Mouse (Mus musculus) yolk sac, embryonic 10.5 days (tissue): ENCODE results near the gene Phc1.

ENCODE experiments used
- DNase-seq: peaks from one replicate; pipeline ENCODE4 v3.0.0-alpha.2; 2017; ENCODE audit warnings: low spot score

Gene Phc1

DNA sequence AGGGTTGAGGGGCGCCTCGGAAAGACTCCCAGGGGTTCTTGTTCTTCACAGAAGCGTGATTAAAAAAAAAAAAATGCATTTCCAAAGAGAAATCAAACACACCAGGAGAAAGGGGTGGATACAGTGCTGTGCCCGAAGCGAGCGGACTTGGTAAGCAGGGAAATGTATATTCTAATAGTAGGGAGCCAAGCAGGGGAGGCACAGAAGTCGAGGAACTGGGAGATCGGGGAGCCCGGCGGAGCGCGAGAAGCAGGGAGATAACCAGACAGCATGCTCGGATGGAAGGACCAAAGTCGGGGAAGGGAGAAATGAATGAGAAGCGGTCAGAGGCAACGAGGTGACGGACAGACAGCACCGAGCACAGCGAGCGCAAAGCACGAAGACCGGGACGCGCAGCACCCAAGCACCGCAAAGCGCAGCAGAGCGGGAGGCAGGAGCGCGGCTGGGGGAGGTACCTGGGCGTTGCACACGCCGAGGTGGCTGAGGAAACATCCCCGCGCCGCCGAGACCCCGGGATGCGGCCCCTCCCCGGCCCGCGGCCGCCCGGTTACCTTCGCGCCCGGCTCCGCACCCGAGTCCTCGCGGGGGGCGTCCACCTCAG is 1.2 kb downstream of the Phc1 start:
- DNase-seq = peak; percentile 84

DNA sequence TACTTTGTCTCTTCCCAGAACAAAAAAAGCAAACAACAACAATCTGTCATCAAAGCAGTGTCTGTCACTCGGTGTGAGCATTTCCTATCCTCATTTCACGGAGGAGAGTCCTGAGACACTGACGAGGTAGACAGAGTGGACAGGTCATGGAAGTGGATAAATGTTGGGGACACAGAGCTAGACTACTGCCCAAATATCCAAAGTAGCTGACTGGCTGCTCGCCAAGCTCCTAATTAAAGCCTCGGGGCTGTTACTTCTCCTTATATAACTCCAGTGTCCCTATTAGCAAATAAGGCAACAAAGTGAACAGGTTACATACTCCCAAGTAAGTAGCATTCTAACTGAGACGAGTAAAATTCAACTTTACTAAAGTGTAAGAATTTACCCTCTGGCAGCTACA is 2.8 kb downstream of the Phc1 start:
- no peak for DNase-seq

DNA sequence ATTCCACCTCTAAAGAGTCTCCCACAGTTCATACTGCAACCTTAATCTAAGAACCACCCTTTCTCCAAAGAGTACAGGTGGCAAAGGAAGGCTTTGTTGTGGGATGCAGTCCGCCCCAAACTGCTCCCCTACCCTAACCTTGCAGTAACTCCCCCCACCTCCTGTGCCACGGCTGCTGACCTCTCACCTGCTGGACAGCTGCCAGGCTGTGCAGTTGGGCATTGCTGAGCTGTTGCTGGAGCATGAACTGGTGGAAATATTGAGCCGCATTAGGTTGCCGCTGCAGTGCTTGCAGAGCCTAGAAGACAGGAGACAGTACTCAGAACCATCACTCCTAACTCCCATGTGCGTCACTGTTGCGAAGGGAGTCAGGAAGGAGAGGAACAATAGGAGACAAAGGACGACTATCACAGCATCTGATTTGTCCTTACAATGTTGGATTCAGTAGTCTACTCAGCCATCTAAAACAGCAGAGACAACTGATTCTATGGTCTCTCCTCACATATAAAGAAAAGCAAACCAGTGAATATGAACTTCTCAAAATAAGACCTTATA is 5.5 kb downstream of the Phc1 start:
- no peak for DNase-seq

DNA sequence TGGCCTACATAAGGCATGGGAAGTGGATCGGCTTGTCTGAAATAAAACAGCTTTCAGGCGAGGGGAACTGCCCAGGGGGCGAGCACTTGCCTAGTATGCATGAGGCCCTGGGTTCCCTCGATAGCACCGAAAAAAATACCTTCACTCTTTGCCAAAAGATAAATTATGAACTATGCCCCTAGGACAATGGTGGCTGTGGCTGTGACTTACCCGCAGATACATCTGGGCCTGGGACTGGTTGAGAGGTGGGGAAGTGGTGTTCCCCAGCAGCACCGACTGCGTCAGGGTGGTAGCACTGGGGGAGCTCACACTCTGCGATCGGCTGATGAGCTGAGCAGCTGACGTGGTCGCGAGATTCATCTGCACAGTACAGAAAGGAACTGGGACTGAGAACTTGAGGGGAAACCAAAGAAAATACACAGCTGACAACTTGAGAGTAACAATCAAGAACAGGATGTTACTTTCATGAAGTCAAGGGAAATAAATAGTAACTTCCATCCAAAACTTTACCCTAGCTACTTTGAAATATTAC is 7.2 kb downstream of the Phc1 start:
- DNase-seq = no peak

DNA sequence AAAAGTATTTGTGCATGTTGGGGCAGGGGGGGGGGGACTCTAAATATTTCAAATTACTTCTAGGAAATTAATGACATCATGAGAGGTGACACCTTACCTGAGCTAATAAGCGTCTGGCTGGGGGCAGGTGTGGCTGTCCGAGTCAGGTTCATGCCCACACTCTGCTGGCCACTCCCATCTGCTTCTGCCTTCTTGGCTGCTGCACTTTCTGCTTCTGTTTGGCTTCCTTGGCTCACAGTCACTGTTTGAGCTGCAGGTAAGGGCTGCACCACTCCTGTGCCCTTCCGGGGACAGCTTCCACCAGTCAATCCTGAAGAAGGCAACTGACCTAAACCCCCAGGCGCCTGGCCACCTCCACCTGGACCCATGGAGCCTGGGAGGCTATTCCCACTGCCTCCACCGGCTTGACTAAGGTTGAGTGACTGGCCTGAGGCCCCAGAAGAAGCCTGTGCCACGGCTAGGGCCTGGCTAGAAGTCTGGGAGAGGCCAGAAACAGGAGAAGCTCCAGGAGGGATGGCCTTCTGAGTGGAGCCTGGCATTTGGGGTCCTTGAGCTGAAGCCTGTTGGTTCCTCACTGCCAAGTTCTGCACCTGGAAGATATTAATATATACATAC is 14.9 kb downstream of the Phc1 start:
- DNase-seq = no peak

GRCm38 (mm10) chr6:122318726-122319125 is 21.6 kb downstream of the Phc1 start:
- no peak for DNase-seq

GRCm38 (mm10) chr6:122310187-122310820 is 30.1 kb downstream of the Phc1 start:
- no peak for DNase-seq

DNA sequence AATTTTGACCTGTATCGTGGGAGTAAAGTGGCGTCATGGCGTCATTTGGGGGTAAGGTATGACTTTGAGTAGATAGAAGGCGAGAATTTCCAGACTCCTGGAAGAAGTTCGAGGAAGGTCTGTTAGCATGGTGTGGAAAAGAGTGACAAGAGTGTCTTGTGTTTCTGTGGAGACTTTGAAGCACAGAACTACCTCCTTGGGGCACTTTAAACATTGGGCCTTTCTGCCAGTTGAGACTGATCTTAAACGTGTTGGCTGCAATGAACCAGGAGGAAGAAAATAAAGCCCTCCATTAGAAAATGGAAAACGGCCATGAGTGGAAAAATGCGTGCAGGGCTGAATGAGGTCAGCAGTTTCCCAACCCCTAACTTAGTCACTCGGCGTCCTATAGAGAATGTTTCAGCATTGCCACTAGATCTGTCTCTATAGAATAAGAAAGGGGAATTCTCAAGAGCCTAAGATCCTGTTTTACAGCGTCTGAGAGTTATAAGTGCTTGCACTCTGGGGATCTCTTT is 30.9 kb downstream of the Phc1 start:
- DNase-seq = no peak

GRCm38 (mm10) chr6:122308505-122309393 is 31.6 kb downstream of the Phc1 start, which contains the start of gene M6pr:
Gene M6pr (plus strand): TSS chr6:122308720.
- DNase-seq = peak; percentile 98

DNA sequence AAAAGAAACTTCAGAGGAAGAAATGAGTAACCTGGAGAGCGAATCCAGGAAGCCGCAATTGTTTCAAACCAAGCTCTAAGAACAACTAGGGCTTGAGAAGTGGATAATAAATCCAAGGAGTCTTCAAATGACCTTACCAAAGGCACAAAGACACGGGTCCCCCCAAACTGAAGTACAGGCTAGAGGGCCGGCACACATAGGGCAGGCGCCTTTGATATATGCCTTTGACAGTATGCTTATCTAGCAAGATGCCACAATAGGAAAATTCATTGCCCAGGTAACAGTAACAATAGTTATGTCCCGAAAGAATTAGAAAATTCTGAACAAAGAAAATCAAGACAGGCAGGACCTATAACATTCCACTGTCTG is 32.2 kb downstream of the Phc1 start:
- DNase-seq = no peak

DNA sequence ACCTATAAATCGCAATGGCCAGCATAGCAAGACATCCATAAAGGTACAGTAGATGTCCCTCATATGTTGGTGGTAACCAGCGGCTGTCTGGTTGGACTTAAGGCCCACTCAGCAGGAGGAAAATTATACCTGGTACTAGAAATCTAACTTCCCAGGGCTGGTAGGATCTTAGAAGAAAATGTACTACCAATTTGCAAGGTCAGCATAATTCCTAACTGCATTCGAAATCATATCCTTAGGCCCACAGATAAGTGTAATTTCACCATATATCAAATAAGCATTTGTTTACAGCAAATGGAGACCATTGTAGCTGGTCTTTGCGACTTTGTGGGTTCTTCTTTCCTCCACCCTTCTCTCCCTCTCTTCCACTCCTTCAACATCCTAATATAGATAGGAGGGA is 33.7 kb downstream of the Phc1 start:
- no peak for DNase-seq

DNA sequence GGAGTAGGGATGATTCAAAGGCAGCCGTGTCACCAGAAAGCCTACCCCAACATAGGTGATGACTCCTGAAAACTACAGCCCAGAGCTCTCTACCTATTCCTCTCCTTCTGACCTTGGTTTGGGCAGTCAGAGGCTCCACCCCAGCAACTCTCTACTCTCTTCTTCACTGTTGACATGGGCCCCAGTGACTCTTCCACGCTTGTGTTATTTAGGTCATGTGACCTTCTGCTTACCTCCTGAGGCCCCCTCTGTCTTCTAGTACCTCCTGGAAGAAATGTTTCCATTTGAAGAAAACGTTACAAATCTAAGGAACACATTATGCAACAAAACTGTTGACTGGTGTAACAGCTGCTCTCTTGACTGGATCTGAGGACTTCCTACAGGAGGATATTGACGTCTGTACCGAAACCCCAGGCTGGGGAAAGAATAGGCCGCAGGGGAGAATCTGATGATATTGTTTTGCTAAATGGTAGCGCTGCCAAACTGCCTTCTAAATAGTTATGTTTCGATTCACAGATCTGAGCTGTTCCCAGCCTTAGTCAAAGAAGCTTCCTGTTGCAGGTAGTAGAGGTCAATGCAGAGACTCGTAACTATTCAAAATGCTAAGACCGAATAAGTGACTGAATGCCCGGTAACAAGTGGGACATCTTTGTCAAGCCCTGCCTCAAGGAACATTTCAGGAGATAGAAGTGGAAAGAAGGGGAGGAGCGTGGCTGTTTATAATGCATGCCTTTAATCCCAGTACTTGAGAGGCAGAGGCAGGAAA is 35.4 kb downstream of the Phc1 start:
- DNase-seq = no peak

DNA sequence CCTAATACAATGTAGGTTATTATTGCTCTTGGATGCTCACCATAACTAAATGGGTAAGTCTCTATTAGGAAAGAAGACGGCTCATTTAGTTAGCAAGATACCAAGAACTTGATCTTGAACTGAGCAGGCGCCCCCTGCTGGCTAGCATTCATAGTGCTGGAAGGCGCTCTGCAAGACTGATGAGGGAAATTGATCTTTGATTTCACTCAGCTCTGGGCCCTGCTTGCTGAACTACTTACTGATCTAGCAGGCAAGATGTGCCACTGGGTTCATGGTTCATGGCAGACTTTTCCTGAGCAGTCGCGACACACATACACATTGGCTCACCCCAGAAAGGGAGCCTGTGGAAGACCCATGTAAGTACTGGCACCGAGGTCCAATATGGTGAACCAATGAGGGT is 36.0 kb downstream of the Phc1 start:
- peak; percentile 26 for DNase-seq

GRCm38 (mm10) chr6:122303526-122303925 is 36.8 kb downstream of the Phc1 start:
- DNase-seq = no peak

- no peak for DNase-seq
Measured at GRCm38 (mm10) chr6:122302661-122303060, 37.7 kb downstream of the Phc1 start.

- DNase-seq = no peak
Measured at GRCm38 (mm10) chr6:122302121-122302520, 38.2 kb downstream of the Phc1 start.

DNA sequence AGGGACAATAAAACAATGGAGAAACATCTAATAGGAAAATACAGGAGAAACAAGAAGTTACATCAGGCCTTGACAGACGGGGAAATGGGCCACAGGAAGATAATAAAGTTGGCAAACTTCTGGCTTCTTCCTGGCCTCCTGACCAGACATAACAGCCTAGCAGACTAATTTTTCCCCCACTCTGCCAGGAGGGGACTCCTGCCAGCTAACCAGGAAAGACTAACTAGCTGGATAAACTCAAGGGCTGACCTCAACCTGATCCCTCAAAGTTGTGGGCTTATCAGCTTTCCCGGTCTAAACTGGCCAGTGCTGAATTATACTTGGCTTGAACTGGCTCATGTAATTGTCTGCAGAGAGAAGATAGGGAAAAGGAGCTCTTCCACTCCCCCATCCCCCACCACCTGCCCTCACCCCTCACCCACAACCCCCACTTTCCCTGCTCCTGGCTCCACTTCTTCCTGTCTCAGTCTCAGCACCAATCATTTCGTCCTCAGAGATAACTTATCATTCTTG is 40.7 kb downstream of the Phc1 start:
- no peak for DNase-seq

GRCm38 (mm10) chr6:122298223-122298609 is 42.1 kb downstream of the Phc1 start:
- no peak for DNase-seq

GRCm38 (mm10) chr6:122297279-122298222 is 42.8 kb downstream of the Phc1 start:
- DNase-seq = peak; percentile 28

DNA sequence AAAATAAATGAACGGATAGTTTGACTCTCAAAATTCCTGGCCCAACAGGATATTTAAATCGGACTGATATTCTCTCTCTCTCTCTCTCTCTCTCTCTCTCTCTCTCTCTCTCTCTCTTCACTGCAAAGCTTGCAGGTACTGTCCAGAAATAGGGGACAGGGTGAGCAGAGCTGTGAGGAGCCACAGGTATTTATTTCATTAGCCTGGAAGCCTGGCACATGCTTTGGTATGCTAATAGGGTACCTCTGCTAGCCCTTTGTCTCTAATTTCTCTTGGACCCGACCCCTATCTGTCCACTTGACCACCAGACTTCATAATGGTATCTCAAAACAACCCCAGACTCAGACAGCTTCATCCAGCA is 43.5 kb downstream of the Phc1 start:
- DNase-seq = no peak
